ENCODE assay signal across 10 mouse cellular contexts in the genomic region with DNA sequence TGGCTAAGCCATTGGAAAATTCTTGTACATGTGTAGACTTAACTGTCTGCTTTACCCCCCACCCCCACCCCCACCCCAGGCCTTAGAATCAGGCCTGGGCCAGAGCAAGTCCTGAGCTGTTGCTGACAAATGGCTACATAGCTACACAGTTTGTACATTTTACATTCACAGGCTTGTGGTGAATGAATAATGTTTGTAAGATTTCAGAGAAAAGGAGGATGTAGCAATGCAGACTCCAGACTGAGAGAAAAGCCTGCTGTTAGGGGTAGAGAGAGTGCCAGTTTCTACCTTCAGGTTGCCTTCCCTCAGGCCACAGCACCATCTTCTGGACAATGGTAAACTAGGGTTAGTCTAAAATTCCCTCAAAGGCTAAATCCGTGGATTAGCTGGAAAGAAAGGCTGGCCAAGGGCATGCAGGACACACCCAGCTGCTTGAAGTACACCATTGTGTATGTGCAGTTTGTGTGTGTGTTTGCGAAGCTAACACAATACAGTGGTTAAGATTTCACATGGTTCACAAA.
DNase-seq lines count a peak whose midpoint lies in the region; ATAC-seq and TF ChIP-seq lines count a peak whose summit lies in the region.
"Had no signal": no experiment of that assay in that cellular context is flagged by ENCODE, and none has a peak within 500 bp of the region (broad histone marks: within the 10 kb centered on the region; RNA-seq: fewer than 3 reads in every experiment).

No protein-coding gene starts in this region.

- peak; percentile 12 to 15 for DNase-seq in adrenal gland, postnatal 36 days
- no peak for DNase-seq in adrenal gland, postnatal 14 days
- peak; percentile 50 for DNase-seq in hindbrain, postnatal 0 days (ENCODE audit: low spot score)
- DNase-seq in hindbrain, embryonic 10.5 days (ENCODE audit: low spot score) = no peak
- DNase-seq in 3T3-L1 (ENCODE audit: low read depth, low spot score) = peak; percentile 60
- DNase-seq in embryo, embryonic 10.5 days (ENCODE audit: low spot score) = peak; percentile 40
- no peak for DNase-seq in right cerebral cortex, postnatal 25 days
- no peak for DNase-seq in right cerebral cortex, postnatal 14 days
- DNase-seq: B cell, adult 2 months had no signal

- WGBS in hindbrain, postnatal 0 days = 49% methylated on average over 2 of the region's 2 CpGs
- 74% methylated on average over 2 of the region's 2 CpGs for WGBS in hindbrain, embryonic 10.5 days

- peak; percentile 65 for TF ChIP-seq CTCF in hindbrain, postnatal 0 days (IDR thresholded peaks at IDR 0.05; ENCODE audit: low read depth)

- no peaks in the 10 kb centered on the region for H3K36me3 ChIP-seq in hindbrain, postnatal 0 days (ENCODE audit: insufficient read depth, low read length)
- H3K36me3 ChIP-seq in hindbrain, embryonic 10.5 days = no peaks in the 10 kb centered on the region

- H3K4me2 ChIP-seq in hindbrain, postnatal 0 days (ENCODE audit: low read depth, low read length) = no peak overlapping the region

- ATAC-seq in hindbrain, postnatal 0 days = peak; percentile 16; the same call in 1 of the 2 replicates

- no peaks in the 10 kb centered on the region for H3K27me3 ChIP-seq in hindbrain, postnatal 0 days (ENCODE audit: insufficient read depth, low read length)
- no peaks in the 10 kb centered on the region for H3K27me3 ChIP-seq in hindbrain, embryonic 10.5 days (ENCODE audit: insufficient read depth, poor library complexity, severe bottlenecking)

- H3K27ac ChIP-seq in hindbrain, postnatal 0 days = no peak overlapping the region
- H3K27ac ChIP-seq in hindbrain, embryonic 10.5 days = no peak overlapping the region

- H3K9me3 ChIP-seq in hindbrain, postnatal 0 days (ENCODE audit: low read length) = no peaks in the 10 kb centered on the region
- no peaks in the 10 kb centered on the region for H3K9me3 ChIP-seq in hindbrain, embryonic 10.5 days

- no peak overlapping the region for H3K9ac ChIP-seq in hindbrain, postnatal 0 days (replicated peaks; ENCODE audit: low read length)

- H3K4me3 ChIP-seq in hindbrain, postnatal 0 days (ENCODE audit: low read length) = no peak overlapping the region
- H3K4me3 ChIP-seq in hindbrain, embryonic 10.5 days = no peak overlapping the region
- H3K4me3 ChIP-seq: erythroblast, embryonic 14.5 days had no signal

- peaks cover 4% of the 10 kb centered on the region; the same call in 1 of the 2 replicates for H3K4me1 ChIP-seq in hindbrain, postnatal 0 days (ENCODE audit: insufficient read depth, low read length)
- peaks cover 5% of the 10 kb centered on the region; the same call in 1 of the 2 replicates for H3K4me1 ChIP-seq in hindbrain, embryonic 10.5 days (replicated peaks)

Comparison
In these comparisons a context has a peak if more than half of its experiments do, and no peak if none do; other contexts are left out.
1. DNase-seq: peak in adrenal gland, postnatal 36 days (2 of 2), hindbrain, postnatal 0 days (single experiment), 3T3-L1 (single experiment) and embryo, embryonic 10.5 days (single experiment); none in adrenal gland, postnatal 14 days (single experiment), hindbrain, embryonic 10.5 days (single experiment), right cerebral cortex, postnatal 25 days (single experiment) and right cerebral cortex, postnatal 14 days (single experiment).